Mouse (Mus musculus) limb, embryonic 14.5 days (tissue): ENCODE measurements around the gene Frmd6. TPM values are rescaled to one million over a fixed set of nuclear protein-coding genes. Genes with fewer than 3 reads are reported as not detected.

ENCODE experiments used
- ATAC-seq: fragments of 200-750 bp; cut with Nextera tagmentation; 2 replicates; pipeline ENCODE4 v1.8.0; 2017; ENCODE audit warnings: low read depth, moderate number of reproducible peaks, moderate TSS enrichment; ENCODE audit not compliant: low FRiP score
- DNase-seq: peaks from one replicate; pipeline ENCODE4 v3.0.0-alpha.2; 2015; ENCODE audit warnings: low spot score
- H3K27ac ChIP-seq: fragments of 300-500 bp; sonication (generic); replicated peaks from 2 replicates; pipeline ENCODE4 v1.5.1; 2014; ENCODE audit warnings: low read depth, mild to moderate bottlenecking, low read length, moderate library complexity, mixed read lengths
- H3K27me3 ChIP-seq: fragments of 300-500 bp; sonication (generic); 2 replicates; pipeline ENCODE4 v1.6.1; 2014; ENCODE audit warnings: low read length, mixed read lengths; ENCODE audit not compliant: control insufficient read depth, insufficient read depth
- H3K36me3 ChIP-seq: fragments of 300-500 bp; sonication (generic); 2 replicates; pipeline ENCODE4 v1.6.1; 2014; ENCODE audit warnings: mild to moderate bottlenecking, low read length, moderate library complexity, mixed read lengths; ENCODE audit not compliant: control insufficient read depth, insufficient read depth
- H3K4me1 ChIP-seq: fragments of 300-500 bp; sonication (generic); 2 replicates; pipeline ENCODE4 v1.6.1; 2014; ENCODE audit warnings: antibody characterized with exemption, low read length, mixed read lengths; ENCODE audit not compliant: control insufficient read depth, insufficient read depth
- H3K4me2 ChIP-seq: fragments of 300-500 bp; sonication (generic); replicated peaks from 2 replicates; pipeline ENCODE4 v1.6.1; 2014; ENCODE audit warnings: low read depth, mild to moderate bottlenecking, low read length, moderate library complexity; ENCODE audit not compliant: severe bottlenecking
- H3K4me3 ChIP-seq: fragments of 300-500 bp; sonication (generic); replicated peaks from 2 replicates; pipeline ENCODE4 v1.5.1; 2014; ENCODE audit warnings: low read length
- H3K9ac ChIP-seq: fragments of 300-500 bp; sonication (generic); 2 replicates; pipeline ENCODE4 v1.6.1; 2014; ENCODE audit warnings: mild to moderate bottlenecking, low read depth, low read length, moderate library complexity; ENCODE audit not compliant: severe bottlenecking
- H3K9me3 ChIP-seq: fragments of 300-500 bp; sonication (generic); 2 replicates; pipeline ENCODE4 v1.6.1; 2016; ENCODE audit warnings: low read length; ENCODE audit not compliant: control insufficient read depth
- POLR2A ChIP-seq: fragments of 200-500 bp; IDR thresholded peaks from 2 replicates; pipeline ENCODE4 v1.8.0; 2012; ENCODE audit warnings: inconsistent platforms, mild to moderate bottlenecking, moderate library complexity, borderline replicate concordance; ENCODE audit not compliant: insufficient read depth, insufficient read length; ENCODE audit errors: extremely low read depth
- WGBS: fragments of 180-500 bp; shearing (Covaris S2); extraction: QIAGEN DNeasy Blood & Tissue Kit; methylation state at CpG from one replicate; pipeline ENCODE4 v1.1.7; 2014; 5-methylcytosine and 5-hydroxymethylcytosine counted together
- polyA plus RNA-seq, 2 experiments: library from polyadenylated mRNA; depleted of rRNA in 1 of 2; stranded (reverse) in 1 of 2; unstranded in 1 of 2; fragments of >200 nt; fragmentation: Nextera tagmentation in 1 of 2; extraction: Ambion mirVana in 1 of 2; gene quantifications; 2 replicates each; pipeline versions ENCODE4 v1.2.1 to v1.2.3; 2012 to 2014

The Frmd6 gene
- polyA plus RNA-seq, 2 experiments = 48.6 to 64.9 TPM

DNA sequence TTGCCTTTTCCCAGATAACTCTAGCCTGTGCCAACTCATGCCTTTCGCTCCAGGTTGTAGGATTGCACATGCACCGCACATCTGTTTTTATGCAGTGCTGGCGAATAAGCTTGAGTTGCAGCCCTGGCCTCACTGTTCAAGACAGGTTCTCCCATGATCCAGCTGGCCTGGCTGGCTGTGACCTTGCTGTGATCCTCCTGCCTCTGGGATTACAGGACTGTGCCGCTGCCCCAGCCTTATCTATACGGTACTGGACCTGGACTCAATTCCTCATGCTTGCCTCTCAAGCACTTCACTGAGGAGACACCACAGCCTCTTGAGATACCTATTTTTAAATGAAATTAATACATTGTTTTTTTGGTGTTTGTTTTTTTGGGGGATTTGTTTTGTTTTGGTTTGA, 118.9 kb downstream of the Frmd6 start:
- H3K36me3 ChIP-seq = peaks cover 64% of the 10 kb centered on the region
- WGBS = 93% methylated on average over 5 of the region's 5 CpGs
- ATAC-seq = no peak
- H3K4me1 ChIP-seq = no peaks in the 10 kb centered on the region
- H3K9me3 ChIP-seq = no peaks in the 10 kb centered on the region
- TF ChIP-seq POLR2A = no peak
- H3K4me2 ChIP-seq = no peak overlapping the region
- no peak overlapping the region for H3K27ac ChIP-seq
- no peaks in the 10 kb centered on the region for H3K27me3 ChIP-seq
- DNase-seq = no peak
- no peak overlapping the region for H3K4me3 ChIP-seq
- no peak overlapping the region for H3K9ac ChIP-seq

DNA sequence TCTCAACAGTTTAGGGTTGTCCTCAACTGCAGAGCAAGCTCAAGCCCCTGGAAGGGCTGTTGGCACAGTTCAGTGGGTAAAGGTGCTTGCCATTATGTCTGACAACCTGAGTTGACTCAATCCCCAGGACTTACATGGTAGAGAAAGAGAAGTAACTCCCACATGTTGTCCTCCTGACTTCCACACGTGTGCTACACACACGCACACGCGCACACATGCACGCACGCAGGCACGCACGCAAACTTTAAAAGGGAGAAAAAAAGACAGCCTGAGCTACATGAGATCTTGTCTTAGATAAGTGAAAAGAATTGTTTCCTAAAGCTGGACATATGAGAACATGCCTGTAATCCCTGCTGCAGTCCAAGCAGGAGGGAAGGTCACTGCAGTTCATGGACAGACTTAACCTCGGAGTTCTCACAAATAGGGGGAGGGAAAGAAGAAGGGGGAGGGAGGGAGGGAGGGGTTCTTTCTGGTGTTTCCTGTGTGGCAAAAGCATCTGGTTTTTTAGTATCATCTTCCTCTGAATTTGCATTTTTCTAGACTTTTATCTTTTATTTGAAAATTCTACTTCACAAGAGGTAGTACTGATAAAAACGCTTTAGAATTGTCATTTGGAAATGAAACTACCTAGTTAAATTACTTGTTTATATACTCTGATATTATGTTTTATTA, 121.4 kb downstream of the Frmd6 start:
- no peak for TF ChIP-seq POLR2A
- Histone ChIP-seq H3K4me1 (no peaks in the 10 kb centered on the region), H3K4me2 (no peak overlapping the region), H3K27ac (no peak overlapping the region), H3K4me3 (no peak overlapping the region), H3K9me3 (no peaks in the 10 kb centered on the region), H3K9ac (no peak overlapping the region), H3K27me3 (no peaks in the 10 kb centered on the region), H3K36me3 (peaks cover 72% of the 10 kb centered on the region)
- 92% methylated on average over 10 of the region's 10 CpGs for WGBS
- ATAC-seq (no peak), DNase-seq (no peak)

Other genes starting within 250 kb of the Frmd6 start
- gene Actr10, start 112.3 kb downstream of the Frmd6 start, polyA plus RNA-seq (2012; rRNA removed) = 91.3 and 91.6 TPM in 2 replicates
- gene Actr10, start 112.3 kb downstream of the Frmd6 start, polyA plus RNA-seq (2014; fragmentation: Nextera tagmentation; extraction: Ambion mirVana) = 257 and 264 TPM in 2 replicates
- 196 and 245 TPM in 2 replicates for gene Psma3, start 149.1 kb downstream of the Frmd6 start, polyA plus RNA-seq (2012; rRNA removed)
- gene Psma3, start 149.1 kb downstream of the Frmd6 start, polyA plus RNA-seq (2014; fragmentation: Nextera tagmentation; extraction: Ambion mirVana) = 543 and 594 TPM in 2 replicates
- 7.3 and 11.7 TPM in 2 replicates for gene Arid4a, start 190.5 kb downstream of the Frmd6 start, polyA plus RNA-seq (2012; rRNA removed)
- gene Arid4a, start 190.5 kb downstream of the Frmd6 start, polyA plus RNA-seq (2014; fragmentation: Nextera tagmentation; extraction: Ambion mirVana) = 32.2 and 40.8 TPM in 2 replicates